Mouse (Mus musculus) lung, postnatal 10 days (tissue): ENCODE results near the gene Cdk9.
A peak's percentile ranks its signal among the peaks of the same experiment; 100 is the strongest.

Source experiments
- DNase-seq: peaks from one replicate; pipeline ENCODE4 v3.0.0; 2021

Cdk9 gene

GRCm38 (mm10) chr2:32731911-32732310 is 19.0 kb upstream of the Cdk9 start:
- peak; percentile 48 for DNase-seq

GRCm38 (mm10) chr2:32730854-32731253 is 18.0 kb upstream of the Cdk9 start:
- DNase-seq = peak; percentile 79

- DNase-seq = no peak
Observed at GRCm38 (mm10) chr2:32729547-32729946, 16.7 kb upstream of the Cdk9 start.

- DNase-seq = peak; percentile 70
Observed at GRCm38 (mm10) chr2:32728463-32728862, 15.6 kb upstream of the Cdk9 start.

GRCm38 (mm10) chr2:32727435-32727834 is 14.6 kb upstream of the Cdk9 start:
- DNase-seq = peak; percentile 99

- DNase-seq = no peak
Observed at GRCm38 (mm10) chr2:32724832-32725790, 12.2 kb upstream of the Cdk9 start.

GRCm38 (mm10) chr2:32724149-32724548 is 11.3 kb upstream of the Cdk9 start:
- DNase-seq = no peak

- DNase-seq = no peak
Observed at GRCm38 (mm10) chr2:32722581-32722980, 9.7 kb upstream of the Cdk9 start.

GRCm38 (mm10) chr2:32722046-32722445 is 9.2 kb upstream of the Cdk9 start:
- DNase-seq = no peak

- DNase-seq = peak; percentile 72
Observed at GRCm38 (mm10) chr2:32720681-32721229, 7.9 kb upstream of the Cdk9 start, which contains the start of gene Sh2d3c. Gene Sh2d3c, plus strand, starts transcription at chr2:32721055.

- DNase-seq = no peak
Observed at GRCm38 (mm10) chr2:32720053-32720452, 7.2 kb upstream of the Cdk9 start.

- DNase-seq = no peak
Observed at GRCm38 (mm10) chr2:32718761-32719160, 5.9 kb upstream of the Cdk9 start.

GRCm38 (mm10) chr2:32714987-32715425 is 2.1 kb upstream of the Cdk9 start:
- DNase-seq = peak; percentile 61

- no peak for DNase-seq
Observed at GRCm38 (mm10) chr2:32714117-32714986, 1.5 kb upstream of the Cdk9 start.

- peak; percentile 97 for DNase-seq
Observed at GRCm38 (mm10) chr2:32712586-32712933, 316 bp downstream of the Cdk9 start.

GRCm38 (mm10) chr2:32712108-32712551 is 746 bp downstream of the Cdk9 start:
- peak; percentile 84 for DNase-seq

GRCm38 (mm10) chr2:32711301-32712056 is 1.4 kb downstream of the Cdk9 start:
- DNase-seq = peak; percentile 2

- no peak for DNase-seq
Observed at GRCm38 (mm10) chr2:32710425-32710824, 2.5 kb downstream of the Cdk9 start.

GRCm38 (mm10) chr2:32709521-32710137 is 3.2 kb downstream of the Cdk9 start:
- DNase-seq = no peak

- peak; percentile 84 for DNase-seq
Observed at GRCm38 (mm10) chr2:32708643-32709042, 4.2 kb downstream of the Cdk9 start.

- DNase-seq = no peak
Observed at GRCm38 (mm10) chr2:32706971-32707370, 5.9 kb downstream of the Cdk9 start.

GRCm38 (mm10) chr2:32705018-32705417 is 7.9 kb downstream of the Cdk9 start:
- no peak for DNase-seq
